Mouse (Mus musculus): Measurements from ENCODE around the gene Mical3. TPM values are rescaled to one million over a fixed set of nuclear protein-coding genes. Genes with fewer than 3 reads are reported as not detected.

Gene Mical3
- total RNA-seq, 2 experiments from 2014 or later, result 61.6 to 65.3 TPM

DNA sequence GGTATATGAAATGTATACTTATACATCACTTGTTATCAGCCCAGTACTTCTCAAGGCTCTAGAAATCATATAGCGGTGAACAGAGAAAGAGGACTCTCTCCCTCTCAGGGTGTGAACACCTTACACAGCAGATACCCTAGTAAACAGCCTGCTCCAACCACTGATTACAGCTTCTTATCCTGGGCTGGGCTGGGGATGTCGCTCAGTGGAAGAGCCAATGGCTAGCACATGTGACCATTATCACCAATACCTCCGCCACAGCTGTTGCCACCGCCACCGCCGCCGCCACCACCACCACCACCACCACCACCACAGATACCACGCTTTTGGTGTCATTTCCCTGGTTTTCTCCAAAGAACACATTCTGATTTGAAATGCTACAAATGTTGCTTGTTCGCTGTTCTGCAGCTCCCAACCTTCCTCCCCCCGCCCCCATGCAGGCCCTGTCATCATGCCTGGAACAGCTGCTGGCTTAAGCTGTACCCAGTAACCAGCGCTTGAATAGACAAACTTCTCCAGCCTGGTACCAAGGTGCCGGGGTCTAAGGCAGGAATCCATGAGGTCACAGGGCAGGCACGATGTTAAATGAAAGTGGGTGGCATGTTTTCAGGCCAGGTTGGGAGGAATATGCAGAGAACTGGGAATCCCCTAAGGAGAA lies 78.7 kb downstream of the Mical3 start:
- DNase-seq, result no peak

- DNase-seq, result peak; percentile 51
Observed at GRCm38 (mm10) chr6:121051411-121051810, 79.4 kb downstream of the Mical3 start.

DNA sequence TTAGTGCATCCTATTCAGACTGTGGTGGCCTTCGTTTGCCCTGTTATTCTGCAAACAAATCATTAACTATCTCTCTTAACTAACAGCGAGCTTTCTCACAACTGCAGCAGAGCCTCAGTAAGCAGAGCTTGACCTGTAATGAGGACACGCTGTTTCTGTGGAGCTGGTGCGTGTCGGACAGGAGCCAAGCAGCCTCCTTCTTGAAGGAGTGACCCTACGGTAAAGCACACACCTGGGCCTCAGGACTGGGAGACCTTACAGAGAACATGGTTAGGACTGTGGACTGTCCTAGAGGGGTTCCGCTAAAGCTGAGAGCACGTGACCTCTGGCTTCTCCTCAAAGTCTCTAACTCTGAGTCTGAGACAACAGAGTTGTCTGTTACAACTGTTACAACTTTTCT lies 82.1 kb downstream of the Mical3 start:
- no peak for DNase-seq

- DNase-seq, result no peak
Observed at GRCm38 (mm10) chr6:121045345-121046080, 85.3 kb downstream of the Mical3 start.

DNA sequence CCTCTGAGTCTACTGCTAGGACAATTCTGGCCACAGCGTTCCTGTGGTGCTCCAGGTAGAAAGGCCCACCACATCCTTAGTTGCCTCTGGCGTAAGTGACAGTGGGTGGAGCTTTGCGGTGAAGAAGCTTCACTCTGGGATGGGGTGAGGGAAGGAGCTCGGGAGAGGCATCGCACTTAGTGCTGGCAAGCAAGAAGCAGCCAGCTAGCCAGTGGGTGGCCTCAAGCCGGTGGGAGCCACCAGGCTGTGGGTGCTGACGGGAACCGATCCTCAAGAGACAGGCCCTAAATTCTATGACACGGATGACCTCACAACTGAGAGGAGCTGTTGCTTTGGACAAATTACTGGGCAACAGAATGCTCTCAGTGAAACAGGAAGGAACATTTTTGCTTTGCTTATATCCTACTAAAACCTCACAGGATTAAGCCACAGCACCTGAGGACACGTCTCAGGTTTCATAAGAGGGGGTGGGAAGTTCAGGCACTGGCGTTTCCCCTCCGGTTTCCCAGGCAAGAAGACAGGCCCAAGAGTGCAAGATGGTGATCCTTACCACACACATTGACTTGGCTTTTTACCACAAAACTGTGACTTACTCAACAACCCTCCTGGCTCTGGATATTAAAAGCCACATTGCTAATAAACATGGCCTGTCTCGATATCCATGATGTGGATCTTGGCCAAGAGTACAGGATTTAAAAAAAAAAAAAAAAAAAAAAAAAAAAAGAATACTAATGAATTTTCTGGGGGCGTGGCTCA lies 87.2 kb downstream of the Mical3 start:
- no peak for DNase-seq

- no peak for DNase-seq
Observed at GRCm38 (mm10) chr6:121039719-121040118, 91.1 kb downstream of the Mical3 start.

GRCm38 (mm10) chr6:121039286-121039685 lies 91.5 kb downstream of the Mical3 start:
- DNase-seq, result no peak

DNA sequence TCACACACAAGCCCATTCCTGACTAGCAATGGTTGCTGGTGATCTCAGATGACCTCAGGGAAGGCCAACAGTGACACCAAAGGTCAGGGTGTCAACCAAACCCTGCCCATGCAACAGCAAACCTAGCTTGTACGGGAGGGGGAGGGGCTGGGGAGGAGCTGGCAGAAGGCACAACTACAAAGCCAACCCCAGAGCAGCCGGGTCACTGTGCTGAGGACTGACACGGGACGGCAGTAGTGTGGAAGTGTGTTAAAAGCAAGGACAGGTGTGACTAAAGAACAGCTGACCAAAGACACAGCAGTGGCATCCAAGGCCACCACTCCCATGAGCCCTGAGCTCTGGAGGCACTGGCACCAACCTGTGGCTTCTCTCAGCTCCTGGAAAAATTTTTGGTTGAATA lies 93.7 kb downstream of the Mical3 start:
- DNase-seq, result peak; percentile 29

DNA sequence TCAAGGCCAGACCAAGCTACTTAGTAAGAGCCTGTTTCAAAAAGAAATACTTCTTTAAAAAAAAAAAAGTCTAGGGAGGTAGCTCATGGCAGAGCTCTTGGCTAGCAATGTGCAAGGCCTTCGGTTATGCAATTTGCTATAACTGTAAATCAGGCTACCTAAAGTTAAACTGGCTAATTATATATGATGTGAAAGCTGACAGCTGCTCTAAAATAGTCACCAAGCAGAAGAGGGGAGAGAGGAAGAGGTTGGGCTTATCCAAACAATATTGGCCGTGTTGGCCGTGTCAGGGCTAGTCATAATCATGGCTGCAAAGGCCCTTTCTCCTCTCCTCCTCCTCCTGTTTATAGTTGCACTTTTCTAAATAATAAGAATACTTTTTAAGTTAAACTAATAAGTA lies 94.9 kb downstream of the Mical3 start:
- no peak for DNase-seq

DNA sequence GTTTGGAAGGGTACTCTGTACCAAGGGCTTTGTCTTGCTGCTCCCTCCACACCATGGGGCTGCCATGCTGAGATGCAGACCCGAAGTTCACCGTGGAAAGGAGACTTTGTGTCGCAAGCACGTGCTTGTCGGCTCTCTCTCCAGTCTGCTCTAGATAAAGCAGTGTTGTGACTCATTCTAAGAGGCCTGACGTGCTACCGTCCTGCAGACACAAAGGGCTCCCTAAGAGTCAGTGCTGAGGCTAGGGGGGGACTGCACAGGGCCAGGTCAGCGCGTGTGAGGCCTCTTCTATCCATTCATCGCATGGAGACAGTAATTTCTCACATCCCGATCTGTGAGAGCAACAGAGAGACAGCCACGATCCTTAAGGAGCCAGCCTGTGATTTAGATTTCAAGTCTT lies 95.5 kb downstream of the Mical3 start:
- DNase-seq, result no peak

DNA sequence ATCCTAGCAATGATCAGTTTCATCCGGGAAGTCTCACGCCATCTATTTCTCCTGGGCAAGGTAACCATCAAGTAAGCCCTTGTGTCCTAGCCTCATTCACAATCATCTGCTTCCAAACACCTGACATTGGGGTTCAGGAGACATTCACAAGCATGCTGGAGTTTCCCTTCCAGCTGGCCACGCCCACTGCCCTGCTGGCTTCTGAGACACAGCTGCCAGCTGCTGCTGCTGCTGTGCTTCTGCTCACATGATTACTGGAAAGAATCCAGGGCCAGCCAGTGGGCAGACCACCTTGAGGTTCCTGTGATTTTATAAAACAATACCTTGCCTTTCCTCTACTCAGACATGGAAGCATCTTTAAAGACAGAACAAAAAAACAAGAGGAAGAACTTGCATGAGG lies 97.5 kb downstream of the Mical3 start:
- DNase-seq, result no peak

- no peak for DNase-seq
Observed at GRCm38 (mm10) chr6:121031370-121031769, 99.4 kb downstream of the Mical3 start.

DNA sequence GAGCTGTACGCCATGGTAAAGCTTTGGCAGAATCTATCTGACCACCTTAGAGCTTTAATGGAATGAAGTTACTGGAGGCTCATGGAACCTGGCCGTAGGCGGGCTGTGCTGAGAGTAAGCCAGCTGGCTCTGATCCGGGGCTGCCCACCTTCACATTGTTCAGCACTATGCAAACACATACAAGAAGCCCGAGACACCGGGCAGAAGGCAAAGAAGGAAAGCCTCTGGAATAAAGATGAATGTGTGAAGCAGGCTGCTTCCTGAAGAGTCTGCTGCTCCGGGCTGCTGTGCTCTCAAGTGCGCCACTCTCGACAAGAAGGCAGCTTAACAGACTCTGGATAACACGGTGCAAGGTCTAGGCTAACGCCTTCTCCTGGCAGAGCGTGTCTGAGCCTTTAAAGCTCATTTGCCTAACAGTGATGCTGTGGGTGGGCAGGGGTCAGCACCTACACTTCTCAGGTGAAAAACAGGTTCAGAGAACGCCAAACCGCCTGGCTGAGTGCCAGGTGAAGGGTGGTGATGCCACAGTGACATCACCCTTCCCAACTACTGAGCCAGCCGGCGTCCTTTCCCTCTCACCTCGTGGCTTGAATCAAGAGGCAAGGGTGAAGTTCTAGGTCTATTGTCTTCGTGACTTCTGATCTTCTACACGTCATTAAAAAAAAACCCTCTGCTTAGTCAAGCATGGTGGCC lies 100.8 kb downstream of the Mical3 start:
- DNase-seq, result no peak

DNA sequence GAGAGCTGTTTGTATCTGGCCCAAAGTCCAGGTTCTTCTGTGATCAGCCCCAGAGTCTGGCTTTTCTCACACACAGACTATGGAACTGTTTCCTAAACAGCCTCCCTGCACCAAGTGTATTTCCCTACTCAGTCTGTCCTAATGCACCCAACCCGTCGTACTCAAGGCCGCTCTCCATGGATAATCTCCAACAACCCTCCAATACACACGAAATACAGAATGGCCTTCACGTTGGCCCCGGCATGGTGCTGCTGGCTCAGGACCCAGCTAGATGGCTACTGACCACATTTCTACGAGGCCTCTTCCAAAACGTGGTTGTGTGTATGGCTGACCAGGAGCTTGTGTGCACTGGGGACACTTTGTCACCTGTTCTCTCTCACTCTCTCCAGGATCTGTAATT lies 102.3 kb downstream of the Mical3 start:
- no peak for DNase-seq

- peak; percentile 44 for DNase-seq
Observed at GRCm38 (mm10) chr6:121027314-121027713, 103.5 kb downstream of the Mical3 start.

GRCm38 (mm10) chr6:121026866-121027265 lies 103.9 kb downstream of the Mical3 start:
- DNase-seq, result no peak

DNA sequence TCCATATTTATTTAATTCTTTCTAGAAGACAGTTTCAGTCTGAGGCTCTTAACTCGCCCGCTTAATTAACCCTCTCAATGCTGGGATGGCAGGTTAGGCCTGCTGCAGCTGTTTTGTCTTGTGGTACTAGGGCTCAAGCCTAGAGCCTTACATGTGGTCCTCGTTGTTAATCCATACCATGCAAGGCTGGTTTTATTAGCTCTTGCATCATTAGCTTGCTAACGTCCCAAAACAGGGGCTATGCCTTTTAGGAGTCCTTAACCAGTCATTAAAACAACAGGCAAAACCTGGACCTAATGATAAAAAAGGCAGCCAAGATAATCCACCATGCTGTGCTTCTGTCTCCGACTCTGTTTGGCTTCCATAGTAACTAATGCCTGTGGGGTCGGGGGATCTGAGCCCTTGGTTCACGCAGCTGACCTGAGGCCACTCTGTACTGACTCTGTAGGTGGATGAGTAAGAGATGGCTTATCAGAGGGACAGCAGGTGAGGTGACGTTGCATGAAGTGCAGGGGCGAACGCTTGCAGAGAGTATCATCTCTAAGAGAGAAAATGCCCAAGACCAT lies 104.7 kb downstream of the Mical3 start:
- DNase-seq, result no peak

GRCm38 (mm10) chr6:121018147-121018546 lies 112.7 kb downstream of the Mical3 start:
- DNase-seq, result peak; percentile 48

DNA sequence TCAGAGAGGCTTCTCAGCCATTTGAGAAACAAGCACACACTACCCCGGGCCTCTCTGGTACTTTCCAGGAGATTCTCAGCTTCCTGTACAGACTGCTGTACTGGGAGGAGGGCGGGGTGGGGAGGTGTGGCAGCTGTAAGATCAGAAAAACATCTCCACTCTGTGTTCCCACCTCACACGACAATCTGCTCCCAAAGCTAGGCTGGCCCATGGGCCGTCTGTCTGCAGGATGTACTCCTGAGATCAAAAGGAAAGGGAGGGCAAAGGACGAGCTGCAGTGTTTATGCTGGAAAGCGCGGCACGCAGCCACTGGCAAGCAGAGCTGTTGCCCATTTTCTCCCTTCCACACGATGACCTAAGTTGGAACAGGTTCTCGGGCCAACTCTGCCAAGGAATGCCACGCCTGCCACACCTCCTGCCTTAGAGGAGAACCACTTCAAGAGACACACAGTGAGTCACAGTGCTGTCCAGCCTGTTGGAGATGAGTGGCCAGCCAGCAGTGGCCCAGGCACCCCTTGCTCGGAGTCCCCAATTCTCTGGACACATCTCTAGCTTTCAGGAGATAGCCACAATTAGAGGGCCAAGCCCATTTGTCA lies 113.3 kb downstream of the Mical3 start:
- DNase-seq, result peak; percentile 79

- DNase-seq, result no peak
Observed at GRCm38 (mm10) chr6:121016097-121016496, 114.7 kb downstream of the Mical3 start.

DNA sequence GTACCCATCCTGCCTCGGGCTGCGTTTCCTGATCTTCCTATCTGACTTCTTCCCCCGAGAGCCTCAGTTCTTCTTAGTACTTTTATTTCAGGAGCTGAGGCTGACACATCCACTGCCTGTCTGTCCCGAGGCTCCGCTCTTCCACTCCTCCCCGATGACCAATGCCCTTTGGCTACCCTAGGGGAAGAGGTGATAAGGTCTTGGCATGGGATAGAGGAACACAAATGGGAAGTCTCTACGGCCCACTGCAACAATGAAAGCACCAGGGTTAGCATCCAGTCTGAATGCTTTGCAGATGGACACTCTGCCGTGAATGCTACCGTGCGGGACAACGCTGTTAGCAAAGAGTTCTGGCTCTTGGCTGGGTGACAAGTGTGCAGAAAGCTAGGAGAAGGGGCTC lies 116.5 kb downstream of the Mical3 start:
- DNase-seq, result no peak

DNA sequence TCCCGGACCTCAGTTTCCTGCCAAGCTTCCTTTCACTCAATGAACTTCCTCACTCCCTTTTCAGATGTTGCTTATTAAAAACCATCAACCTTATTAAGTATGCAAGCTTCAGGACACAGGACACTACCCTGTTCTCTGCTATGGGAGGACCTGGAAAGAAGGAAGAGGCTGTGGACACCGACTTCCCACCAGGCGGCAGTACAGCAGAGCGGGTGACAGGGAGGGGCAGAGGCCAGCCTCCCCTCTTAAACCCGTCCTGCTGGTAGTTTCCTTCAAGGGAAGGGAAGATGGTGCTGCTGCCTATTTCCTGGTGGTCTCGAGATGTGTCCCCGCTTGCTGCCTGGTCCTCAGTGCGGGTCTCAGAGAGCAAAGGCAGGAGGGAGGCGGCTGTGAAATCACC lies 117.0 kb downstream of the Mical3 start:
- peak; percentile 25 for DNase-seq
